Mouse (Mus musculus): ENCODE measurements at regions not wholly inside any gene's neighbourhood (a gene's known extent, or its start where the extent isn't known, plus 50 kb on each side); places are given as distances from the start of the nearest gene placed in this dataset.
A peak's percentile ranks its signal among the peaks of the same experiment; 100 is the strongest.
"Not testable (repeated sequence)": the region's sequence is repeated elsewhere in the genome, so short reads cannot be mapped to it uniquely, and the experiment has no call there.

DNA sequence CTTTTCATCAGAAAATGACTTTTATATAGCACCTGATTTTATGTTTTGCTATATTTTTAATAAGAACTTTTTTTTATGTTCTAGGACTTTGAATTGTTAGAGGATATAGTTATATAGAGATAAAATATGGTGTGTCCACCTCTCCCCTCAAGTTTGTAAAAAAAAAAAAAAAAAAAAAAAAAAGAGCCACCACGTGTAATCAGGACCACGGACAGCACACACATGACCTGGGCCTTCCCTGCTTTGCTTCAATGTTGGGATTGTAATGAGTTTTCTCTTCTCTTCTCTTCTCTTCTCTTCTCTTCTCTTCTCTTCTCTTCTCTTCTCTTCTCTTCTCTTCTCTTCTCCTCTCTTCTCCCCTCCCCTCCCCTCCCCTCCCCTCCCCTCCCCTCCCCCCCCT lies 78.5 kb downstream of the 1700010I14Rik start:
- DNase-seq = not testable (repeated sequence)

GRCm38 (mm10) chr17:9068859-9069602 lies 80.9 kb downstream of the 1700010I14Rik start:
- DNase-seq = no peak

DNA sequence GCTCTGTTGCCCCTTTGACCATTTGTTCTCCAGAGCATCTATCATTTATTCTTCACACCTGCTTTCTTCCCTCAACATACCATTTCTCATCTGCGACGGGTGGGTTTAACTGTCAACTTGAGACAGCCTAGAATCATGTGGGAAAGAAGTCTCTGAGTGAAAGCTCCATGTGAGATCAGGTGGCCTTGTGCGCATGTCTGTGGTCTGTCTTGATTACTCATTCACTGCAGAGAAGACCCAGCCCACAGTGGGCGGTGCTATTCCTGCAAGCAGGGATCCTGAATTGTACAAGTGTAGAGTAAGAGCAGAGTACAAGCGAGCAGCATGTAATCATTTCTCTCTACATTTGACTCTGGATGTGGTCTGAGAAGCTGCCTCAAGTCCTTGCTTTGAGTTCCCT lies 95.5 kb downstream of the 1700010I14Rik start:
- no peak for DNase-seq

DNA sequence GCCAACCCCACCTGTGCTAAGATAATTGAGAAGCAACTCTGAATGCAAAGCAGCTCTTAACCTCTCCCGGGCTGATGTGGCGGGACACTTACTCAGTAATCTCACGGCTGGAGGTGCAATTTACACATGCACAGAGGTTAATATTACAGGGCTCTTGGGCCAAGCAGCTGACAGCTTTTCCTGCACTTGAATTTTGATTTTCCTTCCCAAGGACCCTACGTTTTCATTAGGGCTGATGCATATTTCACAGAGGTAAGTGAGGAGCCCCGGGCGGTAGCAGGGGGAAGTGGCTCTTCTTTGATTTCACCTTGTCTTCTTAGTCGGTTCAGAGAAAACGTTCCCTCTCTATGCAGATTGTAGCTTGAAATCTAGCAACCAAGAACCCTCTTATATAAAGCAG lies 139.7 kb downstream of the 1700010I14Rik start:
- DNase-seq = no peak

- DNase-seq = no peak
These were observed 157.6 kb downstream of the 1700010I14Rik start for GRCm38 (mm10) chr17:9145605-9146223.

DNA sequence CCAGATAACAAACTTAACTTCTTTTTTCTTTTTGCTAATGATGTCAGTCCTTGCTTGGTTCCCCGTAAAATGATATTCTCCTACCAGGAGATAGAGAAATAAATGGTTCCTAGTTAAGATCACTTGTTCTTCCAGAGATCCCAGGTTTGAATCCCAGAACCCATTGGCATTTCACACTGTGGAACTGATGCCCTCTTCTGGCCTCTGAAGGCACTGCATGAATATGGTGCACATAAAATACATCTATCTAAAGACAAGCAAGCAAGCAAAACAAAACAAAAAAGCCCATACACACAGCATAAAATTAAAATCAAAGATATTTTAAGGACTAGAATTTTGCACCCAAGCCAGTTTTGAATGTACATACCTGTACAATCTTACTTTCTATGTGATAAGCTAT lies 162.5 kb downstream of the 1700010I14Rik start:
- no peak for DNase-seq

- no peak for DNase-seq
These were observed 174.0 kb downstream of the 1700010I14Rik start for GRCm38 (mm10) chr17:9162148-9162547.

DNA sequence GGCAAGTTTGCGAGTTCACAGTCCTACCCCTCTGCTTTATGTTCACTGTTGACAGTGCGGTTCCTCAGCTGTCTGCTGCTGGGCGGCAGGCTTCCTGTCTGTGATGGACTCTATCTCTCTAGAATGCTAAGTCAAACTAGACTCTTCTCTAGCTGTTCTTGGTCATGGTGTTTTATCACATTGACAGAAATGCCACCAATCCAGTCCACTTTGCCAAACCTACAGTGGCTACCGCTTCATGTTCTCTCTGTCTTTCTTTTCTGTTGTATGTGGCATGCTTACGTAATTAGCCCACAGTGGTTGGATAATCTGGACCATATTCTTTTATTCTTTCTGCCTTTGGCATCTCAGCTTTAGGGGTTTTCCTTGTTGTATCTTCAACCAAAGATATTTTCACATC lies 174.5 kb downstream of the 1700010I14Rik start:
- DNase-seq = no peak

DNA sequence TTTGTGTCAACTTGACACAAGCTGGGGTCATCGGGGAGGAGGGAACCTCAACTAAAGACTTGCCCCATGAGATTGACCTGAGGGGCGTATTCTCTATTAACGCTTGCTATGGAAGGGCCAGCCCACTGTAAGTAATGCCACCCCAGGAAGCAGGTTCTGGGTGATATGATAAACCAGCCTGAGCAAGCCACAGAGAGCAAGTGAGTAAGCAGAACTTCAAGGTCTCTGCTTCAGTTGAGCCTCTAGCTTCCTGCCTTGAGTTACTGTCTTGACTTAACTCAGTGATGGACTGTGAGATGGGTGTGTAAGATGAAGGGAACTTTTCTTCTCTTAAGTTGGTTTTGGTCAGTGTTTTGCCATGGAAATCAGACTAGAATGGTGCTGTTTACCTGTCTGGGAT lies 175.2 kb downstream of the 1700010I14Rik start:
- no peak for DNase-seq

DNA sequence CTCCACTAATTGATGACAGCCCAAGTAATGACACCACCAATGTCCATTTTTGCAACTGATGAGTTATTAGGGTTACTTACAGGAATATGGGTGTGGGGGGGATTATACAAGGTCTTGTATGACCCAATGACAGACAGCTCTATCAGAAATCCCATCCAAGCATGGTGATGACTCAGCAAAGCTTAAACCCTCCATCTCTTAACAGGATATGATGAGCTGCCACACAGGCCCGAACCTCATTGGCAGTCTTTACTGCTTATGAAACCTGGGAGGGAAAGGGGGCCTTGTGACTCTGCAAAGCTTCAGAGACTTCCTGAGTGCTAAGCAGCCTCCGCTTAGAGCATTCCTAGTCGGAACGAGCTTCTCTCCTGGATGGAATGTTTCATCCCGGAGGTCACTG lies 176.4 kb downstream of the 1700010I14Rik start:
- DNase-seq = no peak

GRCm38 (mm10) chr17:9167161-9167560 lies 179.0 kb downstream of the 1700010I14Rik start:
- peak; percentile 66 for DNase-seq

- peak; percentile 23 for DNase-seq
These were observed 179.6 kb downstream of the 1700010I14Rik start for GRCm38 (mm10) chr17:9167571-9168201.

DNA sequence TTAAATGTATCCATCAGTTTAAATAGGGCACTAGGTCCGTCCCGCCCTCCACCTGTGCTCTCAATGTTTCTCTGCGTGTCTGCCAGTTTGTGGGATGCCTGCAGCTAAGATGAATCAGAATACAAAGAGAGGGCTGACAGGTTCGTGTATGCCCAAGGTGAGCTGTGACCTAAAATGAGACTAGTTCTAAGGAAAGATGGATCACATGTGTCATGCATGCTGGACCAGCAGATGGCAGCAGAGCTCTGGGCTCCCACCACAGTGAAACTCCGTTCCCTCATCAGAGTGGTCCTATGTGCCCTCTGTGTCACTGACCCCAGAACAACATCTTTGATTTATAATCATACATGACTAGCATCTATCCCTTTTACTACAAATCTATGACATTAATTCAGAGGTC lies 180.3 kb downstream of the 1700010I14Rik start:
- DNase-seq = peak; percentile 53

- peak; percentile 53 for DNase-seq
These were observed 181.2 kb downstream of the 1700010I14Rik start for GRCm38 (mm10) chr17:9169371-9169770.

DNA sequence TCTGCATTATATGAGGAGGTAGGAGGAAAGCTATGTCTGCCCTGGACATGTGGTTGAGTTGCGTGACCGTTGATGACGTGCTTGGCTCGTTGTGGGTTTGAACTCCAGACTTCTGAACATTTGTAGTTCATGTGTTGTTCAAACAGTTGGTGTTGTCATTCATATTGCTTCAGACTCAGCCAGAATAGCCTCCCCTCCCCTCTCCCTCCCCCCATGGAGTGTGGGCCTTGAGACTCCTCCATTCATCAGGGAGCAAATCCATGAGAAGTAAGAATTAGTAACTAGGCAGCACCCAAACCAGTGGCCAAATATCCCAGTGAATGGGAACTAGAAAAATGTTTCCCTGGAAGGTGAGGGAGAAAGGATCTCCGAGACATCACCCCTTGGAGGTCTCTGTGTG lies 209.0 kb downstream of the 1700010I14Rik start:
- no peak for DNase-seq

GRCm38 (mm10) chr17:9200386-9200785 lies 212.3 kb downstream of the 1700010I14Rik start:
- no peak for DNase-seq

DNA sequence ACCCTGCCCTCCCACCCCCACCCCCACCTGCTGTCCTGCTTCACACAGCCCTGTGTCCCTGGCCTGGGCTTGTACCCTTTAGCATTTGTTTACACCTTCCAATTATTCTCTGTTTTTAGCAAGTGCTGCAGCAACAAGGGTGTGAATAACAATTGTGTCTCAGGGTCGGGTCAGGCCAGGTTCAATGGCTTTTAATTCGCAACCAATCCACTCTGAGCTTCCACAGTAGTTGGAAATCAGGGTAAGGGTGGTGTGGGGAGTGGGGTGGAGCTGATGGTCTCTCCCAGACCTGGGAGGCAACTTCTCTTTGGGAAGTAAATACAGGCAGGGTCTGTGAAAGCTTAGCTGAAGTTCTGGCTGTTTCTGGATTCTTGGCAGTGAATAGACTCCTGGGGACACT lies 214.4 kb downstream of the 1700010I14Rik start:
- DNase-seq = no peak

- DNase-seq = no peak
These were observed 211.2 kb upstream of the Gm17728 start for GRCm38 (mm10) chr17:9210626-9211025.

DNA sequence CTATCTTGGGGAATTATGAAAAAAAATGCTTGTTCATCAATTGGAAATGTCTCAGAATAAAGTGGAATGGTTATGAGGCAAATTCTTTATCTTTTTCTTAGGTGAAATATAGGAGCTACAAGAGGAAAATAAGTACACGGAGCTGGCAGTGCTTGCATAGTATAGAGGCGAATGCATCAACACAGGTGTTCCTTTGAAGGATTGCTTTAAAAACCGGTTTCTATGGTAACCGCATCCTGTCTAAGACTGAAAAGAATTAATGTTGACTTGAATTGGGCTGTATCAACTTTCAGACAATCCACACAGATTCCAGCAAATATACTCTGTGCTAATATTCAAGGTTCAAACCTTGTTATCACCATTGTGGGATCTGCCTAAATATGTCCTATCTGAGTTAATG lies 198.8 kb upstream of the Gm17728 start:
- no peak for DNase-seq

DNA sequence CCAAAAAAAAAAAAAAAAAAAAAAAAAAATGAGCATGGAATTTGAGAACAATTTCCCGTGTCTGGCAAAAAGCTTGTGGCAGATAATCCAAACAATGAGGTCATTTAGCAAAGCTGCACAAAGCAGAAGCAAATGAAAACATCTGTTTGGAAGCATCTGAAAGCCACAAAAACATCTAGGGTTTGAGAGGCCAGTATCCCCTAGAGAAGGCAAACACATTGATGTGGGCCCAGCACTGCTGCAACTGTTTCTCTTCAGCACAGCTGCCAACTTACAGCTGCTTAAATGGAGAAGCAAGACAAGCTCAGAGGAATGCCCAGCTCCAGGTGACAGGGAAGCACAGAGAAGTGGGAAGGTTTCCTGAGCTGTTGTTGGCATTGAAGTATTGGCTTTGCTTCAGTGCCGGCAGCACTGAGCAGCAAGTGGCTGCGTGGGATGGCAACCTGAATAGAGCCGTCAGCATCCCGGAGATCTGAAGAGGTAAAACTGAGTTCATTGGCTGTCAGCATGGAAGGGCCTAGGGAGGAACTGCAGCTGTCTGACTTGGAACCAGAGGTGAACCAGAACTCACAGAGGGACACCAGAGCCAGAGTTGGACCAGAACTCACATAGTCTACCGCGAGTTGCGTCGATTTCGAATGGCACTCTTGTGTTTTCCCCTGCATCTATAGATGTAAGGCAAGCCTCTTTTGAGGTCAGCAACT lies 193.8 kb upstream of the Gm17728 start:
- DNase-seq = peak; percentile 26

GRCm38 (mm10) chr17:9235141-9235571 lies 186.7 kb upstream of the Gm17728 start:
- peak; percentile 86 for DNase-seq

GRCm38 (mm10) chr17:9258646-9259170 lies 163.2 kb upstream of the Gm17728 start:
- DNase-seq = peak; percentile 34

DNA sequence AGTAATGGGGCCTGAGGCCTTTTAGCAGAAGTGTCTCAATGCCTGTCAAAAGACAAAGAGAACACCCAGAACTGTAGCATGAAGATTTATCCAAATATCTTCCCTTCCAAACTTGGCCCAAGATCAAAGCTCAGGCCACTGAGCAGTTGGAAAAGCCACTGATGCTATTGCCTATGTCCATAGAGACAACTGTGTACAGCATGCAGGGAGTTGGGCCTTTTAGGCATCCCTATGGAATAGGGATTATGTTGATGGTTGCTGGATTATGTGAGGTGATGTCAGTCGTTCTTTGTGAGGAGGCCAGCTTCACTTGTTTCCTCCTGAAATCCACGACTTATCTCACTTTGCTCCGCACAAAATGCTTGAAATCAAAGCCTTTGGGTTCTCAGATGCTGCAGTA lies 153.1 kb upstream of the Gm17728 start:
- DNase-seq = no peak
